1 mouse cellular context compared by ENCODE assay signal in the genomic region with DNA sequence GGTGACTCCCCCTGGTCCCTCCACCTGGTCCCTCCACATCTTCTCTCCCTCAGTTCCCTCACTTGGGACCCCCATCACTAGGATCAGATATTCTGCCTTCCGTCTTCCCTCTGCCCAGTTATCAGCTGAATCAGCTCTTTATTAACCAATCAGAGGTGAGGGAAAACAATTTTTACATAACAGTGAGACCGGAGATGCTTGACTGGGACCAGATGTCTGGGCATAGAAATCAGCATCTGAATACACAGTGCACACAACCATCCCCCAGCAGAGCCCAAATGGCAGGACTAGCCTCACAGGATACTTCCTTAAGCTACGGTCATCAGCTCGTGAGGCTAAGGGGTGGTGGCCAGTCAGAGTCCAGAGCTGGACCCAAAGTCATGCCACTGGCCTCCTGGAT.
TF ChIP-seq lines count a peak whose summit lies in the region.

No protein-coding gene starts in this region.

TF ChIP-seq in ES-E14, 5 proteins besides CTCF, POLR2A, EP300 and RAD21:
- no peak for TF ChIP-seq HCFC1 (IDR thresholded peaks at IDR 0.05; ENCODE audit: borderline replicate concordance, insufficient read depth, low read length)
- TF ChIP-seq CHD2 (IDR thresholded peaks at IDR 0.05; ENCODE audit: low read depth, low read length), result 0 out of 2 replicates have a peak, but pooled peaks have one; percentile 55
- peak; percentile 99 for TF ChIP-seq MAFK (IDR thresholded peaks at IDR 0.05; ENCODE audit: insufficient read depth, low read depth, low read length)
